Mouse (Mus musculus) hematopoietic stem cell, adult 5-6 weeks (primary cell): ENCODE results near the gene Galt. TPM values are rescaled to one million over a fixed set of nuclear protein-coding genes. Genes with fewer than 3 reads are reported as not detected.

Source experiments
- ATAC-seq, 2 experiments: fragments of 125-278 bp in 1 of 2; replicated peaks in 1 of 2; 2 replicates each; pipeline ENCODE4 v1.8.0; 2016 to 2017; ENCODE audit warnings: inconsistent platforms in 2 of 2, mild to moderate bottlenecking in 2 of 2, moderate number of reproducible peaks in 2 of 2, low read depth in 1 of 2, moderate TSS enrichment in 1 of 2; ENCODE audit not compliant: low FRiP score in 2 of 2, poor library complexity in 2 of 2, severe bottlenecking in 2 of 2, insufficient read depth in 1 of 2, low TSS enrichment in 1 of 2
- total RNA-seq: library from RNA; stranded (forward); fragments of 172-1452, 232-1000 nt; gene quantifications from 2 replicates; pipeline ENCODE4 v1.2.3, GENCODE M21; 2017

Galt gene
- 45.2 and 55.0 TPM in 2 replicates for total RNA-seq

- peak; percentile 8 to 36; a peak in 3 of 4 replicates for ATAC-seq
Observed at GRCm38 (mm10) chr4:41754797-41755337, at the start of gene Galt. Gene Galt, plus strand, starts transcription at chr4:41755228.

- ATAC-seq: no peak
Observed at GRCm38 (mm10) chr4:41705922-41706754, 48.9 kb upstream of the Galt start.

DNA sequence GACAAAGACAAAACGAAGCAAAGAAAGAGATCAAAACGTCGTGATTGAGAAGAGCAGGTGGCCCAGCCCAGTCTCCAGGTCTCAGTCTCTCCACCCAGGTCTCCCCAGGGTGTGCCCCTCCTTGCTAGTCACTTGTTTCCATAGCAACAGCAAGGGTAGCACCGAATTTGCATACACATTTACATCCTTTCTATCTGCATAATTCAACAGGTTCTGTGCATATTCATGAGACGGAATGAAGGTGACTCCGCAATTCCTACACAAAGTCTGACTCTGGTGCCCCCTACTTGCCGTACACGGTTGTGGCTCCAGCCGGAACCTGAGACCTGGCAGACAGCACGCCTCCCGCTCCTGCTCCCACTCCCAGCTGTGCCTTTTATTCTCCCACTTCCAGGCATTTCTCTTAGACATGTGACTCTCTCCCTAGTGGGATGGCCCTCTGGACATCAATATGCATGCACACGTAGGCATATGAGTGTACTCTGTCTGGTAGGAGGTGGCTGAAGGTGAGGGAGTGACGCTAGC is 48.0 kb upstream of the Galt start:
- peak; percentile 82 to 84 for ATAC-seq

DNA sequence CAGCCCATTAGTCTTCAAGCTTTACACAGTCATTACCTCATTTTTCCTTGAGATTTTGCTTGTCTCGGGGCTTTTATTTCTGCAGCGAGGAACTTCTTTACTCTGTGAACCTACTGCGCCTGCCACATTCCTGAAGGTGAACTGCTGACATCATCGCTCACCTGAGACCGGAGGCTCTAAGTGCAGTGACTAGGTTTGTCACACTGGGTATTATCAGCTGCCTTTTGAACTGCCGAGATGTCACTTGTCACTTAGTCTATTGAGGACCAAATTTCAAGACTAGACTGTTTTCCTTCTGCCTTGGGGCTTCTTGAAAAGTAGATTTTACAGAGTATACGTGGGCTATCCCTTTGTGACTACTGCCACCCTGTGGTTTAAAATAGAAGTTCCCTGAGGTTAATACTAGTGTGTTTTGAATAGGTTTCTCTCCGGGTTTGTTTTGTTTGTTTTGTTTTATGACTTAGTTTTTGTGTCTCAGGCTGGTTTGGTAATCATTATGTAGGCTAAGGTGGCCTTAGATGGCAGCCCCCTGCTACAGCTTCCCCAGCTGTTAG is 46.8 kb upstream of the Galt start:
- peak in 1 of 2 experiments; percentile 36; a peak in 1 of 4 replicates for ATAC-seq

DNA sequence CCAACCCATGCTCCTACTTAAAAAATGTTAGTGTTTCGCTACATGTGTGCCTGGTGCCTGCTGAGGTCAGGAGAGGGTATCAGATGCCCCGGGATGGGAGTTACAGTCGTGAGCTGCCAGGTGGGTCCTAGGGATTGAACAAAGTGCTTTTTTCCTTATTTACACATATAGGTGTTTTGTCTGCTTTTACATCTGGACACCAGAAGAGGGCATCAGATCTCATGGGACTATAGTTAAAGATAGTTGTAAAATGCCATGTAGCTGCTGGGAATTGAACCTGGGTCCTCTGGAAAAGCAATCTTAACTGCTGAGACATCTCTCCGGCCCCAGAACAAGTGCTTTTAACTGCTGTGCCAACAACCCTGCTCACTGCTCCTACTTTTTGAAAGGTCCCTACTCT is 44.8 kb upstream of the Galt start:
- ATAC-seq: no peak

DNA sequence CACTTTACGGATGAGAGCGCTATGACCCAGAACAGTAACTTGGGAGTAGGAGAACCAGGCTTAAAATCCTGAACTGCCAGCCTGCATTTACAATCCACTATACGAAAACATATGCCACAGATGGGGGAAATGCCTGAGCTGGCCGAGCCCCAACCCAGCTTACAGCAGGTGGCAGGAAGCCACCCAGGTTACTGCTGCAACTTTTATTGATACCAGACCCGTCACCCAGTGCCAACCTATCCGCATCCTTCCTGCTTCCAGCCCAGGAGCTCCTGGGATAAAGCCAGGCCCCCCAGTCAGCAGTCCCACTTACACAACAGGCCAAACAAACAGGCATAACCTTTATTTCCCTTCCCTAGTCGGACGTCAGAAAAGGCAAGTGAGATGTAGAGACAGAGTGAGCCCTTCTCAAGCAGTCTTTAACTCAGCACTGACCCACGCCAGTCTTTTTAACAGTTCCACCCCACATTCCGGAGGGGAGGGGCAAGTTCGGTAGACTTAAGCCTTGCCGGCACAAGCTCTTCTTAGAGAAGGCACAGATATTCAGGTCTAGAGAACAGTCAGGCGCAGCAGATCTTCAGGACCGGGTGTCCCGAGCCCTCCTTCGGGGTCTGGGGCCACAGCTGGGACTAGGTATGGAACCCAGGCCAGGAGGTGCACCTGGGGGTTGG is 43.2 kb upstream of the Galt start:
- ATAC-seq: no peak

DNA sequence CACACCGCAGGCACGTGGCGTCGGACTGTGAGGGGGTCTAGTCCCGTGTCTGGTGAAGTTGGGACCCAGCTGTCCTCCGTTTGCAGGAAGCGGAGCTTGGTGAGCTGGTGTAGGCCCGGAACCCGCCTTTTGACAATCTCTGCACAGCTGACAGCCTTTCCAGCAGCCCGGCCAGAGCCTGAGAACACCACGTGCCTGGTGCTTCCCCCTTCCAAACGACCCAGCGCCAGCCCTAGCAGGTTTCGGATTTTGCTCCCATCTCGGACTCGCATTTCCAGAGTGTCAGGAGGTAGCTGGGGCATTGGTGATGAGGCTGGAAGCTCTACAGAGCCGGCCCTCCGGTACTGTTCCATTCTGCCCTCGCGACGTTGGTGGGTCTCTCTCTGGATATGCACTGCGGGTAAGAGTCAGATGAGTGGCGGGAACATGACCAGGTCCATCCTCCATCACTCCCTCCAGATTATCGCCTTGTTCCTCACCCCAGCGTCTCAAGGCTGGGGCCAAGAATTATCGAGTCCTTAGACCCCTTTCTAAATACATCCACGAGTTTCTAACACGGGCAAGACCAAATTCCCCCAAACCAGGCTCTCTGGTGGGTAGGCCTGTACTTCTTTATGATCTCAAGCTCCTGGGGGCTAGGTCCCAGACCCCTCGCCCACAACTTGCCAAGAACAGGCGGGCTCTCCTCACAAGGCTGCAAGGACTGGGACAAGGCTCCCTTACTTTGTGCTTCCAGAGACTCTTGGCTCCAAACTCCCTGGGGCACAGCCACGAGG is 42.4 kb upstream of the Galt start:
- 0 out of 4 replicates have a peak, but pooled peaks of 1 of the 2 experiments have one; percentile 1 for ATAC-seq

DNA sequence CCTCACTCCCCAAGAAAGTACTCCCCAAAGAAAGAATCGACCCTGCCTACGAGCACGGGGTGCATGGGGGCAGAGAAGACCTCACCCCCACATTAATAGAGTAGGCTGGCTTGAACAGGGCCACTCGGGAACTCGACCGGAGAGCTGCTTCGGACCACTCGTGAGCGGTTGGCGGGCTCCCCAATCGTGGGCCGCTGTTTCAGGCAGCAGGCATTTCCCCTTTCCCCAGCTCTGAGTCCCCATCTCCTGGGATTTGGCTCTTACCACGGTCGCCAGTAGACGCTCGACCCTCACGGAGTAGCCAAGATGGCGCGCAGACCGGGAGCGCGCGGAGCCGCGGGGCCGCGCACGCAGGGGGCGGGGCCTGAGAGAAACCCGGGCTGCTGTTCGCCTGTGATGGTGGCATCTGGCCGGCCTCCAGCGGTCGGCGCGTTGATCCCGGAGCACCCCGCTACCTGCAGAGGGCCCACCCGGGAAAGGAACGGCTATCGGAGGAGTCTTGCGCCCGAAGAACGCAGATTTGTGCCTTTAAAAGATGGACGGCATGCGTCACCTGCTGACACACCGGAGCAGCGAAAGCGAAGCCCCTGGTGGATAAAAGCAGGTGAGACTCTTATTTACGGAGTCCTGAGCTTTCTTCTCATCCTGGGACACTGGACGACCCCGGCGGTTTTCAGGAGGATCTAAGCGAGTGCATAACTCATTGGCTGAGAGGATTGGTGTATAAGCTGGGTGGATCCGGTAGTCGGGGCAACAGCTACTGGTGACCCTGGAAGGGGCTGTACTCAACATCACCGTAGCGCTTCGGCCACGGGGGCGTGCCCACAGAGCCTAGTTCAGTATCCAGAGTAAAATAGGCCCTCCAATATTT is 41.6 kb upstream of the Galt start, which contains the start of gene Rpp25l:
TSS of gene Rpp25l (minus strand) at position 338 of the 871 bp plus-strand sequence.
- ATAC-seq: peak; percentile 24 to 50; a peak in 3 of 4 replicates

DNA sequence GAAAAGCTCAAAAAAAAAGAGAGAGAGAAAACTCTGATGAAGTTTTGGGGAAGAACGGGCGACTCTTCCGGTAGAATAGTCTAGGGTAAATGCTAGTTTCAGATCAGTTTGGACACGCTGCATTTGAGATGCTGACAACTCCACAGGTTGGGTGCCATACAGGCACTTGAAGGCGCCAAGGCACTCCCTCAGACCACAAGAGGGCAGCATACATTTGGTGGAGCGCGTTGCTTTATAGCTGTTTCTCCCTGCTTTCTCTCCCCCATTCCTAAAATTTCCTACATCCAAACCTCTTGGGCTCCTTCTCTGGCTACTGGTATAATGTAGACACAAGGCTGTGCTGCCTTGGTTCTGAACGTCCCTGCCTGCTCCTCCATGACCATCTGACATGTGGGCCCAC is 40.8 kb upstream of the Galt start:
- peak; percentile 39 to 59; a peak in 1 of 4 replicates for ATAC-seq

DNA sequence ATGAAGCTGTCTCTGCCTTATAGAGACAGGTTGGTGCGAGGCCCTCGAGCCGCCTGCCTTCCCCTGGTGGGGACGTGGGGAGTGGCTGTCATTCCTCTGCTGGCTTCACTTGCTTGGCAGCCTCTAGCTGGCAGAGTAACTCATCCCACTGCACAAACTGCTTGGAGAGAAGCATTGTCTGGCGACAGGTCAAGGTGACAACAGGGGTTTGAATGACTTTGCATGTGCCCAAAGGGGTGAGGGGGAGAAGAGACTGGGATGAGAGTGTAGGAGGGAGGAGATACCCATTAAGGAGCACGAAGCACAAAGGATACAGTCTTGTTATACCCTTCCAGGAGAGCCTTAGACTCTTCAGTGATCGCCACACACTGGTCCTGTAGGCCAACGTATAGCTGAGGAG is 39.9 kb upstream of the Galt start:
- no peak for ATAC-seq

- ATAC-seq: peak; percentile 23 to 34; a peak in 2 of 4 replicates
Observed at GRCm38 (mm10) chr4:41715596-41715995, 39.4 kb upstream of the Galt start.

DNA sequence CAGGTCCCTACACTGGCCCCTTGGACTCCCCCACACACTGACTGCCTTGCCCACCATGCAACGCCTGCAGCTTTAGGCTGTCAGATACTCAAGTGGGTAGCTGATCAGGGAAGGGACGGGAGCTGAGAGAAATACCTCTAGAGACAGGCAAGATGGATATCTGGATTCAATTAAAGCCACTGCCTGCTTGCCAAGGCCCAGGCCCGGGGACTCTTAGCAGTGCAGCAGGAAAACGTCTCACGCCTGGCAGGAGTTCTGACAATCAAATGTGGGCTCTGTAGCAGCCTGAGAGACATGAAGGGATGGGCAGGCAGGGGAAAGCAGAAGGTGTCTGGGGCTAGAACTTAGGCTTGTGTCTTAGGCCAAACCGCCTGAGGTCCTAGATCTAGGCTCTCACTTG is 38.2 kb upstream of the Galt start:
- ATAC-seq: no peak

DNA sequence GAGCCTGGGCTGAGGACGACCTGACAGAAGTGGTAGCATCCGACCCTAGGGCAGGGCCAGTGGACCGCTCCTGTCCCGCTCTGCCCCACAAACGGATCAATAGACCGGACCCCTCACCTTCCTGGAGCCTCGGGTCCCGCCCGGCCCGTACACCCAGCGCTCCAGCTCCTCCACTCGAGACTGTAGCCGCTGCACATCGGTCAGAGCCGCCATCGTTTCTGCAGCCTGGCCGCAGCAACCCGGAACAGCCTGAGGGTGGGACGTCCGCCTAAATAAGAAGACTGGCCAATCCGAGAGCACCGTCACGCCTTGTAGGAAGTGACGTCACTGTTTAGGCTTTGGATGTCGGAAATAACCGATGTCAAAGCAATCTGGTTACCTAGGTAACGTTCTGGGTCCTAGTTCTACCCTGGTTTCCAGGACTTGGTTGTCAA is 32.1 kb upstream of the Galt start, which contains the start of gene Dctn3:
TSS of gene Dctn3 (minus strand) at position 253 of the 434 bp plus-strand sequence.
- ATAC-seq: peak; percentile 96 to 97

DNA sequence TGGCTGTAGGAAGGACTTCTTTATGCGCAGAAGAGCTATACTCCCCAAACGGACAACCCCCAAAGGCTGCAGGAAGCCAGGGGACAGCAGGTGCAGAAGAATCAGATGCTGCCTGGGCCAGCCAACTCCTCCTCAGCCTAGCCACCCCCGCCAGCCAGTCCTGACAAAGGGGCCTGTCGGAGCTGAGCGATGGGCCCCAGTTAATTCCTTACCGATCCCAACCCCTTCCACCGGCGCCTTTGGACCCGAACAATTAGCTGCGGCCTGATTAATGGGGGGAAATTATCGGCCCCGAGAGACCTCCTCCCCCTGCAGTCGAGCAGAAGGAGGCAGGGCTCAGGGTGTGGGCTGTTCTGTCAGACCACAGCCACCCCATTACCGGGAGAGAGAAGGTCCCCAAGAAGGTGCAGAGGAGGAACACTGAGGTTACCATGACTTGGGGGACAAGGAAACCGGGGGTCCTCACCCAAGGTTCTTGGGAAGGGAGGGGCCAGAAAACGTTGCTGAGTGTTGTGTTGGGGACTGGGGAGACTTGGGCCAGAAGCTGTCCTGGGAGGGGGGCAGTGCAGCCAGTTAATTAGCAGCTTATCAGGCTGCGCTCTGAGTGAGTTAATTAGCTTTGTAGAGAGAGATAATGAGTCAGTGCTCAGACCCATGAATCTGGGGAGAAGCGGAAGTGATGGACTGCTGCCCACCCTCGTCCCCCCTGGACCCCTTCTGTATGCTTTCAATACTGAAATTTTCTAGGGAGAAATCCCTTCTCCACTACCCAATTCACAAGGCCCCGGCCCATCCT is 28.0 kb upstream of the Galt start:
- ATAC-seq: no peak

DNA sequence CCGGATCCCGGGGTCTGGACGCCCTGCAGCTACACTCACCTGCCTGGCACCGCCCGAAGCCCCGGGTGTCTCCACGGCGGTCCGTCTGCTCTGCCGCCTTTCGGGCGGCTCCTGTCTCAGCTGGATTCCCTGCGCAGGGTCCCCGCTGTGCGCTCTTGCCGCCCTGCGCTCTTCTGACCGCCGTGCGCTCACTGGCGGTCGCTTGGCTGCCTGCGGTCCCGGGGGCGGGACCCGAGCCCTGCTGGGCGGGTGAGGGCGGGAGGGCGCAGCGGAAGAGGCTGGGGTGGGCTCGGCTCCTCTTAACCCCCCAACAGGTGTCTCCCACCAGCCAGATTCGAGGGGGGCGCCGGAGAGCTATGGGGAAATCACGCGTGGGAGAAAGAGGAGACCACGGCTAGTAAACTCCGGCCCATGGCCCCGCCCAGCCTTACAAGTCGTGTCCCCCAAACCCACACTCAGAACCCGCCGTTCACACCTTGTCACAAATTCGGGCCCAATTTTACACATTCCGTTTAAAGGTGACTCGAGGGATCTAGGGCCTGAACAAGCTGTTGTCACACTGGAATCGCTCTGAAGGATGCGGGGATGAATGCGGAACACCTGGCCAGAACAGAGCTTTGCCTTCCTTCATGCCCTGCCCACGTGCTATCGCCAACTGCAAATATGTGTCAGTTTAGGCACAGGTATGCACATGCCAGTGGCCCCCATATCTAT is 23.8 kb upstream of the Galt start, which contains the start of gene Arid3c:
TSS of gene Arid3c (minus strand) at position 91 of the 714 bp plus-strand sequence.
- ATAC-seq: peak; percentile 39 to 65
